Mouse (Mus musculus) CH12.LX (cell line): ENCODE data around the gene Ldb2. TPM values are rescaled to one million over a fixed set of nuclear protein-coding genes. Genes with fewer than 3 reads are reported as not detected.

Source experiments
- DNase-seq: peaks from one replicate; pipeline ENCODE4 v3.0.0-alpha.2; 2013; ENCODE audit errors: extremely low read depth
- H3K27ac ChIP-seq: 2 replicates; pipeline ENCODE4 v1.5.1; 2012; ENCODE audit warnings: low read depth, mild to moderate bottlenecking, control low read depth, moderate library complexity; ENCODE audit not compliant: insufficient read depth
- H3K27me3 ChIP-seq: replicated peaks from 2 replicates; pipeline ENCODE3; 2012; ENCODE audit warnings: inconsistent platforms
- H3K36me3 ChIP-seq, 2 experiments: replicated peaks in 1 of 2; 2 replicates each; pipeline versions ENCODE3 to v1.6.1; 2012; ENCODE audit warnings: inconsistent platforms in 1 of 2, low read length in 1 of 2, mild to moderate bottlenecking in 1 of 2, mixed read lengths in 1 of 2, moderate library complexity in 1 of 2; ENCODE audit not compliant: control insufficient read depth in 1 of 2, insufficient read depth in 1 of 2
- H3K4me1 ChIP-seq, 2 experiments: 2 replicates each; pipeline ENCODE4 v1.6.1; 2012; ENCODE audit warnings: inconsistent platforms in 1 of 2, moderate library complexity in 1 of 2; ENCODE audit not compliant: insufficient read depth in 2 of 2, control insufficient read depth in 1 of 2
- H3K4me2 ChIP-seq: 2 replicates; pipeline ENCODE4 v1.6.1; 2012; ENCODE audit warnings: low read depth, mild to moderate bottlenecking, control low read depth; ENCODE audit not compliant: poor library complexity, insufficient read depth, severe bottlenecking
- H3K4me3 ChIP-seq, 3 experiments: fragments of 150-350 bp in 1 of 3; sonication (generic) in 1 of 3; replicated peaks in 1 of 3; 2 replicates each; pipeline versions ENCODE3 to v1.5.1; 2011 to 2012; ENCODE audit warnings: low read depth in 2 of 3, low read length in 2 of 3, mild to moderate bottlenecking in 2 of 3, moderate library complexity in 2 of 3, control low read depth in 1 of 3, improper control_type of control experiment in 1 of 3, inconsistent platforms in 1 of 3, mixed read lengths in 1 of 3; ENCODE audit not compliant: poor library complexity in 1 of 3
- H3K79me2 ChIP-seq: replicated peaks from 2 replicates; pipeline ENCODE4 v1.6.1; 2012; ENCODE audit warnings: mild to moderate bottlenecking, moderate library complexity; ENCODE audit not compliant: control insufficient read depth, poor library complexity, insufficient read depth, severe bottlenecking; ENCODE audit errors: extremely low read depth
- H3K9ac ChIP-seq: 2 replicates; pipeline ENCODE4 v1.6.1; 2012; ENCODE audit warnings: low read depth, mild to moderate bottlenecking, control low read depth, moderate library complexity; ENCODE audit not compliant: insufficient read depth
- H3K9me3 ChIP-seq: replicated peaks from 2 replicates; pipeline ENCODE3; 2012; ENCODE audit warnings: low read length, inconsistent platforms, mixed read lengths
- CHD1 ChIP-seq: IDR thresholded peaks from 2 replicates; pipeline ENCODE4 v1.6.1; 2012; ENCODE audit warnings: low read depth, low read length, improper control_type of control experiment, inconsistent platforms
- CTCF ChIP-seq, 2 experiments: IDR thresholded peaks in 1 of 2; conservative IDR thresholded peaks in 1 of 2; 2 replicates each; pipeline ENCODE4 v1.5.1; 2011 to 2012; ENCODE audit warnings: low read depth in 2 of 2, low read length in 2 of 2, improper control_type of control experiment in 1 of 2, inconsistent platforms in 1 of 2, mild to moderate bottlenecking in 1 of 2, moderate library complexity in 1 of 2
- EP300 ChIP-seq: IDR thresholded peaks from 2 replicates; pipeline ENCODE4 v1.6.1; 2011; ENCODE audit warnings: low read length, improper control_type of control experiment
- ETS1 ChIP-seq: conservative IDR thresholded peaks from 2 replicates; pipeline ENCODE4 v1.6.1; 2012; ENCODE audit warnings: low read depth, mild to moderate bottlenecking, inconsistent platforms, low read length, improper control_type of control experiment, moderate library complexity
- HCFC1 ChIP-seq: IDR thresholded peaks from 2 replicates; pipeline ENCODE4 v1.6.1; 2012; ENCODE audit warnings: low read depth, mild to moderate bottlenecking, inconsistent platforms, low read length, improper control_type of control experiment
- IRF4 ChIP-seq: IDR thresholded peaks from 2 replicates; pipeline ENCODE4 v1.6.1; 2014; ENCODE audit warnings: low read depth, mild to moderate bottlenecking, inconsistent platforms, low read length, improper control_type of control experiment
- MEF2A ChIP-seq: IDR thresholded peaks from 2 replicates; pipeline ENCODE4 v1.6.1; 2014; ENCODE audit warnings: low read depth, mild to moderate bottlenecking, inconsistent platforms, low read length, improper control_type of control experiment, borderline replicate concordance
- NELFE ChIP-seq: IDR thresholded peaks from 2 replicates; pipeline ENCODE4 v1.6.1; 2011; ENCODE audit warnings: low read depth, low read length, improper control_type of control experiment
- POLR2AphosphoS2 ChIP-seq: IDR thresholded peaks from 2 replicates; pipeline ENCODE4 v1.6.1; 2011; ENCODE audit warnings: low read depth, low read length, improper control_type of control experiment
- RAD21 ChIP-seq: IDR thresholded peaks from 2 replicates; pipeline ENCODE4 v1.6.1; 2011; ENCODE audit warnings: low read depth, mild to moderate bottlenecking, low read length, improper control_type of control experiment, moderate library complexity
- RCOR1 ChIP-seq: conservative IDR thresholded peaks from 2 replicates; pipeline ENCODE4 v1.6.1; 2012; ENCODE audit warnings: low read depth, mild to moderate bottlenecking, inconsistent platforms, low read length, improper control_type of control experiment
- SMC3 ChIP-seq: IDR thresholded peaks from 2 replicates; pipeline ENCODE4 v1.6.1; 2011; ENCODE audit warnings: low read depth, low read length, improper control_type of control experiment
- TBP ChIP-seq: conservative IDR thresholded peaks from 2 replicates; pipeline ENCODE4 v1.6.1; 2011; ENCODE audit warnings: low read depth, low read length, improper control_type of control experiment
- USF2 ChIP-seq: conservative IDR thresholded peaks from 2 replicates; pipeline ENCODE4 v1.6.1; 2011; ENCODE audit warnings: low read depth, low read length, improper control_type of control experiment
- ZC3H11A ChIP-seq: IDR thresholded peaks from 2 replicates; pipeline ENCODE4 v1.6.1; 2012; ENCODE audit warnings: low read depth, mild to moderate bottlenecking, inconsistent platforms, low read length, improper control_type of control experiment
- dilution Hi-C: fragments of 300-500 bp; cut with MboI; formaldehyde crosslinking; loops from 2 replicates; pipeline ENCODE4 v1.14.3; 2020; ENCODE audit warnings: low sequenced_read_pairs; ENCODE audit not compliant: extremely low pct_unique_long_range_greater_than_20kb, extremely low pct_ligation_motif_present
- in situ Hi-C: fragments of 300-500 bp; cut with MboI; formaldehyde crosslinking; loops from 3 replicates; pipeline ENCODE4 v1.14.3; 2019; ENCODE audit warnings: low sequenced_read_pairs, low pct_ligation_motif_present, low pct_unique_long_range_greater_than_20kb, mixed read lengths
- polyA plus RNA-seq: library from polyadenylated mRNA; unstranded; fragments of >175 nt; gene quantifications from 2 replicates; pipeline ENCODE4 v1.2.1, GENCODE M21; 2012; ENCODE audit warnings: low read depth; ENCODE audit not compliant: insufficient read length
- total RNA-seq, 2 experiments: library from RNA; depleted of rRNA; stranded (reverse); fragments of 300-350 nt in 1 of 2; fragments of >200 nt in 1 of 2; gene quantifications; 2 replicates each; pipeline ENCODE4 v1.2.3; 2012 to 2014

Gene Ldb2
- total and polyA plus RNA-seq, 3 experiments: not detected

DNA sequence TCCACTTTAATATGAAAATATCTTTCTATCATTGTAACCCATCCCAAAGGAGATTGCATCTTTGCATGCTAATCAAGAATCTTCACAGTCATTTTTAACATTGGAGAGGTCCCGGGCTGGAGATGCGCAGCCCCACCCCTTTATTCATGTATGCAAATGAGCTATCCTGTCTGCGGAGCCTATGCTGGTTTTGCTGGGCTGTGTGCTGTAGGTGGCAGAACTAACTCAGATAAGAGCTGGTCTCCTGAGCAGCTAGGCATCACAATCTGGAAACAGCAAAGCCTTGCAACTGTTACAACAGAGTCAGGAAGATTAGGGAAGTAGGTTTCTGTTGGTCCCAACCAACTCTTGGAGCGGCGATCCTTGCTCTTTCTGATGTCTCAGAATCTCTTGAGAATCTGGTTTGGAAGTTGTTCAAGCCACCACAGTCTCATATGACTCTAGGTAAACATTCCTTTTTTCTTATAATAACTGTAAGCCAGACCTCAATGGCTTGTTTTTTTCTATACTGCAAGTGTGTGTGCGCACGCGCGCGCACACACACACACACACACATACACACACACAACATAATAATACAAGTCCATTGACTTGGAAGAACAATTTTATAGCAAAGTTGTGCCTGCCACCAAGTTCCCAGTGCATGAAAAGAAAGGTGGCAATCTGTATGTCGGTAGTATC, 315.9 kb downstream of the Ldb2 start:
- DNase-seq: peak; percentile 41
- in situ Hi-C loops: no loop called here
- H3K4me1 ChIP-seq: peaks cover 0 to 8% of the 10 kb centered on the region in 2 experiments; a peak in 2 of 4 replicates

DNA sequence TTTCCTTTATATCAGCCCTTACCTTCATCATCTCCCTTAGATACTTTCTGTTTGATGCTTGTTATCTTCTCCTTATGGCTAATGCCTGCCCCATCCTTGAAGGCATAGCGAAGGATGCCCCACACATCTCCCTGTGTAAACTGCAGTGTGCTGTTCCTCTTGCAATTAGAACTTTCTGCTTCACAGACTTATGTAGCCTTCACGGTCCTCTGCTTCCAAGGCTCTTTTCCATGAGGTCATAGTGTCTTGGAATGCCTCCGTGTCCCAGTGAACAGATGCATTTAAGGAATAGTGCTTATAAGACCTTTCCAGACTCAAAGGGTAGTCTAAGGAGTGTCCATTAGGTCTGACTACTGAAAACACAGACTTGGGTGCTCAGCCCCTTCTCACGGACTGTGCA, 318.1 kb downstream of the Ldb2 start:
- Histone ChIP-seq H3K9me3 (no peaks in the 10 kb centered on the region), H3K27ac (no peak overlapping the region), H3K9ac (no peak overlapping the region), H3K4me3 (no peak overlapping the region), H3K27me3 (no peaks in the 10 kb centered on the region), H3K79me2 (no peaks in the 10 kb centered on the region), H3K4me2 (no peak overlapping the region), H3K4me1 (peaks cover 0 to 8% of the 10 kb centered on the region in 2 experiments; a peak in 2 of 4 replicates), H3K36me3 (no peaks in the 10 kb centered on the region)
- no peak for DNase-seq
- dilution Hi-C loops: no loop called here
- in situ Hi-C loops: no loop called here
- no peak for TF ChIP-seq RCOR1
- TF ChIP-seq USF2: no peak
- no peak for TF ChIP-seq HCFC1
- no peak for TF ChIP-seq EP300

More for the DNA sequence above, 315.9 kb downstream of the Ldb2 start:
- Histone ChIP-seq H3K27me3 (no peaks in the 10 kb centered on the region), H3K79me2 (no peaks in the 10 kb centered on the region), H3K9ac (no peak overlapping the region), H3K4me3 (no peak overlapping the region), H3K9me3 (no peaks in the 10 kb centered on the region), H3K27ac (no peak overlapping the region), H3K36me3 (no peaks in the 10 kb centered on the region), H3K4me2 (no peak overlapping the region)
- TF ChIP-seq NELFE (no peak), POLR2AphosphoS2 (no peak), EP300 (no peak), RAD21 (peak; percentile 45), IRF4 (no peak), CTCF (conservative IDR thresholded peaks at IDR 0.05 in 1 of 2, IDR thresholded peaks at IDR 0.05 in 1 of 2; ENCODE audit: low read depth in 2 of 2, low read length in 2 of 2) (peak in 1 of 2 experiments; percentile 42; a peak in 2 of 4 replicates), CHD1 (no peak), SMC3 (peak; percentile 18; the same call in 1 of the 2 replicates)
- dilution Hi-C loops: no loop called here

DNA sequence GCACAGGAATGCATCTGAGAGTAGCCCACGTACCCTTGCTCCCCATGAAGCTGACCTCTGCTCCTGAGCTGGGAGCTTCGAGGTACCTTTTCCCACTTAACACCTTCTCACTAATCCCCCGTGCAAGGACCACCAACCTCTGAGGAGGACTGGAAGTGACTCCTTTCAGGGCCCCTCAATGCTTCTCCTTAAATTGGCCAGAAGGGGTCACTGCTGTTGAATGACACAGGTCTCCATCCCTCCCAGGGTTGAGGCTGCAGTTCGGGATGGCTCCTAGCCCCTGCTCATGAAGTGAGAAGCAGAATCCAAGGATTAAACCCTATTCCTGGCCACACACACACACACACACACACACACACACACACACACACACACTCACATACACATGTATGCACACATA, 323.1 kb downstream of the Ldb2 start:
- in situ Hi-C loops: no loop called here
- H3K27me3 ChIP-seq: no peaks in the 10 kb centered on the region
- no peak overlapping the region for H3K27ac ChIP-seq
- no peaks in the 10 kb centered on the region for H3K79me2 ChIP-seq
- H3K9me3 ChIP-seq: no peaks in the 10 kb centered on the region
- H3K9ac ChIP-seq: no peak overlapping the region
- peak; percentile 6 for DNase-seq
- TF ChIP-seq ZC3H11A: no peak
- TF ChIP-seq CTCF (conservative IDR thresholded peaks at IDR 0.05 in 1 of 2, IDR thresholded peaks at IDR 0.05 in 1 of 2; ENCODE audit: low read depth in 2 of 2, low read length in 2 of 2): peak in 1 of 2 experiments; percentile 52; a peak in 2 of 4 replicates
- TF ChIP-seq SMC3: peak; percentile 20; the same call in 1 of the 2 replicates
- TF ChIP-seq MEF2A: no peak
- TF ChIP-seq ETS1: no peak
- no peak for TF ChIP-seq TBP
- TF ChIP-seq RAD21: peak; percentile 32
- TF ChIP-seq, all 38 proteins: peak for 3
- H3K4me3 ChIP-seq: no peak overlapping the region
- no peaks in the 10 kb centered on the region for H3K36me3 ChIP-seq
- peaks cover 0 to 8% of the 10 kb centered on the region in 2 experiments; a peak in 1 of 4 replicates for H3K4me1 ChIP-seq
- dilution Hi-C loops: no loop called here
- no peak overlapping the region for H3K4me2 ChIP-seq
